Mouse (Mus musculus): Measurements from ENCODE around the gene Orc5.
"Not testable (repeated sequence)": the region's sequence is repeated elsewhere in the genome, so short reads cannot be mapped to it uniquely, and the experiment has no call there.

DNA sequence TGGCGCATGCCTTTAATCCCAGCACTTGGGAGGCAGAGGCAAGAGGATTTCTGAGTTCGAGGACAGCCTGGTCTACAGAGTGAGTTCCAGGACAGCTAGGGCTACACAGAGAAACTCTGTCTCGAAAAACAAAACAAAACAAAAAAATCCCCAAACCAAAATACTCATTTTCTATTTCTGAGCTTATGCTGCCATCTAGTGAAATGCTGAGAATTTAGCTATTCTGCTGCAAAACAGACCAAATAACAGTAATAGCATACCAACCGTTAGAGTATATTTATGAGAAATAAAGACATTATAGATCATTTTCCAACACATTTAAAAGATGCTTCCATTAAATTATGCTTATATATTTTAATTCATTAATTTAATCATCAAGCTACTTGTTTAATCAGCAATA is 34.5 kb downstream of the Orc5 start:
- not testable (repeated sequence) for TF ChIP-seq CTCF, EP300 (IDR thresholded peaks at IDR 0.05; ENCODE audit: low read depth)
